Mouse (Mus musculus): ENCODE data around the gene Xirp1.

The Xirp1 gene

DNA sequence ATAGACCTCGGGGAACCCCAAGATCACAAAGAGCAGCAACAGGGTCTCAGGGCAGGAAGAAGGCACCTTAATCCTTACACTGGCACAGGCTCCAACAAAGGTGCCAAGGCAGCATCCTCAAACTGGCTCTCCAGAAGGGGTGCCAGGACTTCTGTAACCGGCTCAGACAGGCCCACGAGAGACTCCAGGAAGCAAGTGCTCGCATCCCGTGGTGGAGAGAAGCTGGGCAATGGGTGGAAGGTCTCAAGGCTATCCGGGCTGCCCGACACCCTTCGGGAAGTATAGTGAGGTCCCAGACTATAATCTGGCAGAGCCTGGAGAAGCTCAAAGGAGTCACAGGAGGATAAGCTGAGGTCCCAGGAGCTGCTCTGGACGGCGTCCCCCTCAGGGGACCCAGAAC, 51.2 kb downstream of the Xirp1 start:
- no peak for DNase-seq (ENCODE audit: low spot score in 2 of 2)

- peak; percentile 46 to 85 for DNase-seq (ENCODE audit: low spot score in 2 of 2)
These were observed 52.4 kb downstream of the Xirp1 start for GRCm38 (mm10) chr9:119970763-119971656.

- DNase-seq (ENCODE audit: low spot score in 2 of 2), result peak; percentile 51 to 69
These were observed 53.2 kb downstream of the Xirp1 start for GRCm38 (mm10) chr9:119970221-119970620.

DNA sequence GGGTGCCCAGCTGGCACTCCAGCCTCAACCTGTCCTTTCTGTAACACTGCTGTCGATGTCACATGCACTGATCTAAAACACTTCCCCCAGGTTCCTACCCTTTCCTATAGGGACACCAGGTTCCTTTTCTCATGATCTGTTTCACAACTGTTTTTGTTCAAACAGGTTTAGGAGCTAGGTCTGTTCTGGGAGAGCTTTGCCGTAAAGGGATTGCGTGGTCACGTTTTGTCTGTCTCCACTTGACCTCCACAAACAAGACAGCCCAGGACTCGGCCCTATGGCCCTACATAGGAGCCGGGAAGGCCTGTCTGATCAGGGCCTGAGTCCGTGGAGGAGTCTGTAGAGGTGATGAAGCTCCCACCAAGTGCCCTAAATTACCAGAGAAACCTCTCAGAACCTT, 53.6 kb downstream of the Xirp1 start:
- DNase-seq (ENCODE audit: low spot score in 2 of 2), result no peak

DNA sequence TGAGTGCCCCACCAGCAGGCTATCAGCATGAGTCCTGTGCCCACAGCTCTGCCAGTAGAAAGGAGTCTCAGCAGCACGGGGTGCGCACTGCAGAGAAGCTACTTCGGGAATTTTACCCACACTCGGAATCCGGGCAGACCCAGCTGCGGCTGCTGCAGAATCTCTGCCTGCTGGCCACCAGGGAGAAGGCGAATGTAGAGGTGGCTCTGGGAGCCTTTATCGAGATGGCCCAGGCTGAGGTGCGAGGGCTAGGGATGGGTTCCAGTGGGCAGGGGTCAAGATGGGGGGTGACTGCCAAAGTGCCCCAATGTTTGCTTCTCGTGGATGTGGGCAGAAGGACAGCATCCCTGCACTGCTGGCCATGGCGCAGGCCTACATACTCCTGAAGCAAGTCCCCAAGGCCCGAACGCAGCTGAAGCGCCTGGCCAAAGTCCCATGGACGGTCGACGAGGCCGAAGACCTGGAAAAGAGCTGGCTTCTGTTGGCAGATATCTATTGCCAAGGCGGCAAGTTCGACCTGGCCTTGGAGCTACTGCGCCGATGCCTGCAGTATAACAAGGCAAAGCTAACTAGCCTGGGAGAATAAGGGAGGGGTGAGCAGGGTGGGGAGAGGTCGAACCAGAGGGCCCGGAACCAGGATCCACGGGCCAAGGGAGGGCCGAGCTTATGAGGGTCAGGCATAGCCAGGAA, 57.0 kb downstream of the Xirp1 start:
- no peak for DNase-seq (ENCODE audit: low spot score in 2 of 2)

GRCm38 (mm10) chr9:119965186-119965585, 58.2 kb downstream of the Xirp1 start:
- DNase-seq (ENCODE audit: low spot score in 2 of 2), result no peak

DNA sequence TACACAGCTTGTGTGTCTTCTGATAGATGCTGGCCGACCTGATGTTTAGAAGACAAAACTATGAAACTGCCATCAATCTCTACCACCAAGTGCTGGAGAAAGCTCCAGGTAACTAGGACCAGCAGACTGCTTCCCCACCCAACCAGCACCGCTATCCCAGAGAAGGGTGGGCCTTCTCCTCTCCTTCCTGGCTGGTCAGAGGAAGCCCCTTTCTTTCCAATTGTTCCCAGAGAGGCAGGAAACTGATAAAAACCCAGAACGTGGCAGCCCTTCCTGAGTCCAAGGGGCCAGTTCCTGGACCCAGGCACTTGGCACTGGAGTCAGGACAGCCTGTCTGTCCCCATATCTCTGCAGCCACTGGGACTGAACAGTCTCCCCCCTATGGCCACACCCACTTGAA, 59.2 kb downstream of the Xirp1 start:
- DNase-seq (ENCODE audit: low spot score in 2 of 2), result no peak

All from cerebellum, postnatal 4 days (tissue).